Mouse (Mus musculus) heart, adult 2 months (tissue): ENCODE results near the gene Tmem210.

ENCODE experiments used
- CTCF ChIP-seq: fragments of 200-600 bp; IDR thresholded peaks from 2 replicates; pipeline ENCODE4 v1.8.1; 2022; ENCODE audit warnings: antibody characterized with exemption, mild to moderate bottlenecking, moderate library complexity
- EP300 ChIP-seq: fragments of 200-500 bp; IDR thresholded peaks from 2 replicates; pipeline ENCODE4 v1.6.1; 2011; ENCODE audit warnings: low read depth, low read length, control low read depth; ENCODE audit not compliant: insufficient read depth
- POLR2A ChIP-seq: fragments of 200-500 bp; IDR thresholded peaks from 2 replicates; pipeline ENCODE4 v1.6.1; 2011; ENCODE audit warnings: mild to moderate bottlenecking, low read depth, low read length, control low read depth; ENCODE audit not compliant: insufficient read depth

DNA sequence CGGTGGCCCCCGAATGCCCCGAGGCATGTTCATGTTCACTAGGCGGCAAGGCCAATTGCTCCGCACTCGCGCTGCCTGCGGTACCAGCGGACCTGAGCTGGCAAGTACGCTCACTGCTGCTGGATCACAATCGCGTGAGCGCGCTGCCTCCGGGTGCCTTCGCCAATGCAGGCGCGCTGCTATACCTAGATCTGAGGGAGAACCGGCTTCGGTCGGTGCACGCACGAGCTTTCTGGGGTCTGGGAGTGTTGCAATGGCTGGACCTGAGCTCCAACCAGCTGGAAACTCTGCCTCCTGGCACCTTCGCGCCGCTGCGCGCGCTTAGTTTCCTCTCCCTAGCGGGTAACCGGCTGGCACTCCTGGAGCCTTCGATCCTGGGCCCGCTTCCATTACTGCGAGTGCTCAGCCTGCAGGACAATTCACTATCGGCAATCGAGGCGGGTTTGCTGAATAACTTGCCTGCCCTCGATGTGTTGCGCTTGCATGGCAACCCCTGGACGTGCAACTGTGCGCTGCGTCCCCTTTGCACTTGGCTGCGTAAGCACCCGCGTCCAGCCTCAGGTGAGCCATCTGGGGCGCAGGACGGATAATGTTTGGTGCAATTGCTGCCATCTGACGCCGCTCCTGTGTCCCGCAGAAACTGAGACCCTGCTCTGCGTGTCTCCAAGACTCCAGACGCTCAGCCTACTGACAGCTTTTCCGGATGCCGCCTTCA is 2.3 kb downstream of the Tmem210 start:
- TF ChIP-seq CTCF (no peak), POLR2A (no peak), EP300 (no peak)
